Mouse (Mus musculus) neural tube, embryonic 11.5 days (tissue): ENCODE results near the gene Pstpip1. TPM values are rescaled to one million over a fixed set of nuclear protein-coding genes. Genes with fewer than 3 reads are reported as not detected.
A peak's percentile ranks its signal among the peaks of the same experiment; 100 is the strongest.

Experiments used
- ATAC-seq: fragments of 200-750 bp; cut with Nextera tagmentation; 2 replicates; pipeline ENCODE4 v1.8.0; 2017; ENCODE audit warnings: moderate number of reproducible peaks, mild to moderate bottlenecking, moderate TSS enrichment, moderate library complexity; ENCODE audit not compliant: insufficient read depth, low FRiP score, low TSS enrichment
- DNase-seq: peaks from one replicate; pipeline ENCODE4 v3.0.0-alpha.2; 2015; ENCODE audit warnings: low spot score
- H3K27ac ChIP-seq: fragments of 300-500 bp; sonication (generic); 2 replicates; pipeline ENCODE4 v1.5.1; 2014; ENCODE audit warnings: low read depth, mild to moderate bottlenecking, low read length
- H3K27me3 ChIP-seq: fragments of 300-500 bp; sonication (generic); 2 replicates; pipeline ENCODE4 v1.6.1; 2014; ENCODE audit warnings: mild to moderate bottlenecking, low read length, mixed read lengths; ENCODE audit not compliant: control insufficient read depth, insufficient read depth
- H3K36me3 ChIP-seq: fragments of 300-500 bp; sonication (generic); 2 replicates; pipeline ENCODE4 v1.6.1; 2014; ENCODE audit warnings: mild to moderate bottlenecking, low read length, moderate library complexity, mixed read lengths; ENCODE audit not compliant: control insufficient read depth, insufficient read depth
- H3K4me1 ChIP-seq: fragments of 300-500 bp; sonication (generic); 2 replicates; pipeline ENCODE4 v1.6.1; 2014; ENCODE audit warnings: low read length, mixed read lengths; ENCODE audit not compliant: control insufficient read depth, insufficient read depth
- H3K4me2 ChIP-seq: fragments of 300-500 bp; sonication (generic); 2 replicates; pipeline ENCODE4 v1.6.1; 2014; ENCODE audit warnings: low read depth, mild to moderate bottlenecking, moderate library complexity
- H3K4me3 ChIP-seq: fragments of 300-500 bp; sonication (generic); 2 replicates; pipeline ENCODE4 v1.5.1; 2014; ENCODE audit warnings: low read depth, low read length
- H3K9ac ChIP-seq: fragments of 300-500 bp; sonication (generic); 2 replicates; pipeline ENCODE4 v1.6.1; 2014; ENCODE audit warnings: mild to moderate bottlenecking, low read length
- H3K9me3 ChIP-seq: fragments of 300-500 bp; sonication (generic); 2 replicates; pipeline ENCODE4 v1.6.1; 2016; ENCODE audit warnings: low read length; ENCODE audit not compliant: control insufficient read depth
- WGBS: fragments of 180-500 bp; shearing (Covaris S2); extraction: QIAGEN DNeasy Blood & Tissue Kit; methylation state at CpG from one replicate; pipeline ENCODE4 v1.1.7; 2014; 5-methylcytosine and 5-hydroxymethylcytosine counted together
- polyA plus RNA-seq: library from polyadenylated mRNA; unstranded; fragments of >200 nt; fragmentation: Nextera tagmentation; extraction: Ambion mirVana; gene quantifications from 2 replicates; pipeline ENCODE4 v1.2.1, GENCODE M21; 2014

Gene Pstpip1
- polyA plus RNA-seq: 0.30 and 0.48 TPM in 2 replicates

DNA sequence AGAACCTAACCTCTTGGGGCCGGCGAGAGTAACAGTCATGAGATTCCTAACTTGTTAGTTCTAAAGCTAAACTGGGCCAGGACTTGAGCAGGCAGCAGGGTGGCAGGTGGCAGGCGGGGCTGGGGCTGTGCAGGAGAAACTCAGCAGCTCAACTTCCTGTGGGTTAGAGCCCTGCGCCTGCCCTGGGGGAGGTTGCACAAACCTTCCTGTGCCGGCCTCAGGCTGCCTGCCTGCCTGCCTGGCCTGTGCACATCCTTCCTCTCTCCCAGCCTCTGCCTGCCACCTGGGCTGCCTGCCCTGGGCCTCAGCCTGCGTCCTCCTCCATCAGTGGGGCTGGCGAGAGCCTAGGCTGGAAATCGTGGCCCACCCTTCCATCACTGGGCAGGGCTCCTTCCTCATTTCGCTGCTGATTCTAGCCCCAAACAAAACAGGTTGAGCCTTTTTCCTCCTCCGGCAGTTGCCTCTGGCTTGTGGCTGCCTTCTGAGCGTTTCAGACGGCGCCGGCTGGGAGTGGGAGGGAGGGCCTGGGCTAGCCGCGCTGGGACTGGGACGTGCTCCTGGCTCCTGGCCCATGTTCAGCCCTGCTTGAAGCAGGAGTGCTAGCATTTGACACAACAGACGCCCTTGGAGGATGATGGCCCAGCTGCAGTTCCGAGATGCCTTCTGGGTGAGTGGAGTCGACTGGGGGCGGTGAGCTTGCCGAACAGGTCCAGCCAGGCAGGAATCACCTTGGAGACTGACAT lies at the start of gene Pstpip1:
Gene Pstpip1 (plus strand): TSS at position 185 of the 743 bp plus-strand sequence.
- Histone ChIP-seq H3K4me3 (no peak within 1 kb of the TSS), H3K9ac (peak within 1 kb of the TSS; percentile 30; the same call in 1 of the 2 replicates), H3K4me2 (no peak within 1 kb of the TSS), H3K36me3 (no peaks in the 10 kb centered on the region), H3K9me3 (no peaks in the 10 kb centered on the region), H3K27me3 (no peaks in the 10 kb centered on the region), H3K4me1 (no peaks in the 10 kb centered on the region), H3K27ac (no peak within 1 kb of the TSS)
- no peak for ATAC-seq
- no peak for DNase-seq
- 54% methylated on average over 22 of the region's 22 CpGs for WGBS

DNA sequence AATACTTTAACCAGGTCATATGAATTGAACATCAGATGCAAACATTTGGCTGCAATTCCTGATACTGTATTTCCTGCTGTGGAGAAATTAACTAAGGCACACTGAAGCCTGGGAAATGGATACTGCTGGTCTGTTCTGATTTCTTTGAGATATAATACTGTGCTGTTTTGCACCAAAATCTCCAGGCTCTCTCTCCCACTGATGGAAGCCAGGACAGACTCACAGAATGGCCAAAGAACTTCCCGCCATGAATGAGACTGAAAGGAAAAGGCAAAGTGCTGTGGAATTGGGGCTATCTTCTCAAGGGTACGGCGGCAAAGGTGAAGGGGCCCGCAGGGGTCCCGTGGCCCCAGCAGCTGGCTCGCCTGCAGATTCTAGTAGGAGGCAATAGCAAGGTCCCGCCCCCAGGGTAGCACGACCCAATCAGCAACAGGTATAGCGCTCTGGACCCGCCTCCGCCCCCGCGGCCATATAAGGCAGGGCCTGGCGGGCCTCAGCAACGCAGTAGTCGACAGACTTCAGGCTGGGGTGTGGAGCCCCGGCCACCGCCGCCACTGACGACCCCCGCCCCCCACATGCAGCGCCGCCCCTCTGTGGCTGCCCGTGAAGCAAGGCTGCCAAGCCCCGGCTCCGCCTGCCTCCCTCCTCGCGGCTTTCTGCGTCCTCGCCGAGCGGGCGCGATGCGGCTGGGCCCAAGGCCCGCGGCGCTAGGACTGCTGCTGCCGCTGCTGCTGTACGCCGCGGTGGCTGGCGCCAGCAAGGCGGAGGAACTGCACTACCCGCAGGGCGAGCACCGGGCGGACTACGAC lies 48.2 kb upstream of the Pstpip1 start, which contains the start of gene Rcn2:
Gene Rcn2 (plus strand): TSS at position 474 of the 809 bp plus-strand sequence.
- peak; percentile 96 for DNase-seq
- Histone ChIP-seq H3K4me3 (peak within 1 kb of the TSS; percentile 81), H3K9me3 (no peaks in the 10 kb centered on the region), H3K36me3 (peaks cover 4% of the 10 kb centered on the region; the same call in 1 of the 2 replicates), H3K4me1 (peaks cover 9% of the 10 kb centered on the region; the same call in 1 of the 2 replicates), H3K9ac (peak within 1 kb of the TSS; percentile 98), H3K4me2 (peak within 1 kb of the TSS; percentile 72), H3K27me3 (no peaks in the 10 kb centered on the region), H3K27ac (peak within 1 kb of the TSS; percentile 96)
- ATAC-seq: peak; percentile 100
- WGBS: under 1% methylated on average over 41 of the region's 49 CpGs

DNA sequence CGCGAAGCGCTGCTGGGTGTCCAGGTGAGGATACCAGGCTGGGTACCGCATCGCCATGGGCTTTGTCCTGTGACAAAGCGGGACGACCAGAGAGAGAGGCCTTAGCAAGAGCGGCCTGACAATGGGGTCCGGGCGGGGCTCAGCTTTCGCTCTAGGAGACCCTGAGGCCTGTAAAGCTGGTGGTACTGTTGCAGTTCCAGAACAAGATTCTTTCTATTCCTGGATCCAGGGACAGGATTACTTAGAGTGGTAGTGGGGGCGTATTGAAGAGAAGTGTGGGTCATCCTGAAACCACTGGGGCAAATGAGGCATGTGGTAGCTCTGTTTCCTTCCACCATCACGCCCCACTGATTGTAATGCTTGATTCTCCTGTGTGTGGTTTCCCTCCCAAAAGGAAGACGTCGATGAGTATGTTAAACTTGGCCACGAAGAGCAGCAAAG lies 47.6 kb upstream of the Pstpip1 start:
- H3K4me1 ChIP-seq: peaks cover 9% of the 10 kb centered on the region; the same call in 1 of the 2 replicates
- no peaks in the 10 kb centered on the region for H3K9me3 ChIP-seq
- peak overlapping the region; percentile 98 for H3K9ac ChIP-seq
- H3K4me3 ChIP-seq: peak overlapping the region; percentile 81
- H3K36me3 ChIP-seq: peaks cover 4% of the 10 kb centered on the region; the same call in 1 of the 2 replicates
- ATAC-seq (peak; percentile 13; the same call in 1 of the 2 replicates), DNase-seq (no peak)
- H3K4me2 ChIP-seq: peak overlapping the region; percentile 72
- no peaks in the 10 kb centered on the region for H3K27me3 ChIP-seq
- H3K27ac ChIP-seq: peak overlapping the region; percentile 96
- WGBS: under 1% methylated on average over 16 of the region's 16 CpGs

DNA sequence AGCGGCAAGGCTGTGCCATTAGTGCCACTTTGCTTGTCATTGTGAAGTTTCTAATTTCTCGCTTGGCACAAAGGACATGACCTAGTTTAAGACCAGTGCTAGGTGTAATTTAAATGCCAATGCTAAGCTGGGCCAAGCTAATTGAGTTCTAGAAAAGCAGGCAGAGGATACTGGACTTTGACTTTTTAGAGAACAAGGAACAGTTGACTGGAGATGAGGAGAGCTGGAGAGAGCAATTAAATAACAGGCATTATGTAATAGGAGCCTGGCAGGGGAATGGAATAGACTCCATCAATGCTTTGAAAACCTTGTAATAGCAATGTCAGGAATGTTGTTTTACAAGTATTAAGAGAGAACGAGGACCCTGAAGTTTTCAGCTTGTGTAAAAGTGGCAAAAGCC lies 36.0 kb upstream of the Pstpip1 start:
- Histone ChIP-seq H3K27me3 (no peaks in the 10 kb centered on the region), H3K4me2 (no peak overlapping the region), H3K9ac (no peak overlapping the region), H3K9me3 (no peaks in the 10 kb centered on the region), H3K27ac (no peak overlapping the region), H3K36me3 (peaks cover 8% of the 10 kb centered on the region), H3K4me1 (no peaks in the 10 kb centered on the region), H3K4me3 (no peak overlapping the region)
- WGBS: 59% methylated on average over 3 of the region's 3 CpGs
- ATAC-seq (no peak), DNase-seq (no peak)

DNA sequence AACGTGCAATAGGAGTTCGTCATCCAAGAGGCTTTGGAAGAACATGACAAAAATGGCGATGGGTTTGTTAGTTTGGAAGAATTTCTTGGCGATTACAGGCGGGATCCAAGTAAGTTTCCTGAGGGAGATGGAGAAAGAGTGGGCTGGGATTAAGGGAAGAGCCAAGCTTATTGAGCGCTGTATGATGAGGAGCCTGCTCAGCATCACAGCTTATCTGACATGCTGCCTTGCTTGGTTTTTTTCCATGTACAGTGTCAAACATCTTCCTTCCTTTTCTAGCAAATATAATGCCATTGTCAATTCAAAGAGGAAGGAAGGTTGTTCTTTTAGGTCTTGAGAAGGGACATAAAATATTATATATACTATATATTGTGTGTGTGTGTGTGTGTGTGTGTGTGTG lies 33.6 kb upstream of the Pstpip1 start:
- Histone ChIP-seq H3K36me3 (peaks cover 11% of the 10 kb centered on the region), H3K4me3 (no peak overlapping the region)
- no peak for ATAC-seq

DNA sequence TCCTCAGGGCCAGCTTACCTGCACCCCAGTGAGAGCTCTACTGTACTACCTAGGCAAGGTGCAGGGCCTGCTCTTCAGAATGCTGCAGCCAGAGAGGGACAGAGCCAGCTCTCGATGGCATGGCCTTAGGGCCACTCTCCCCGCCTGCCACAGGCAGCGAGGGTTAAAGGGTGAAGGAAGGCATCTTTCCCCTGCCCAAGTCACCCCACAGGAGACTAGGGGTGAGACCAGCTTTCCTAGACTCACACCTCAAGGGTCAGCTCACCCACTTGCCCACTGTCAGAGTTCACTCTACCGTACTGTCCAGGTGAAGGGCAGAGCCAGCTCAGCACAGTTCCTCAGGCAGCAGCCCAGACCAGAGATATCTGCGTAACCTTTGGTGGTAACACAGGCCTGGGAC lies 27.4 kb upstream of the Pstpip1 start:
- no peaks in the 10 kb centered on the region for H3K9me3 ChIP-seq
- 93% methylated on average over 5 of the region's 5 CpGs for WGBS
- no peak for ATAC-seq

More for the DNA sequence above, 33.6 kb upstream of the Pstpip1 start:
- no peak overlapping the region for H3K9ac ChIP-seq
- no peak overlapping the region for H3K4me2 ChIP-seq
- no peak for DNase-seq
- no peaks in the 10 kb centered on the region for H3K9me3 ChIP-seq
- H3K4me1 ChIP-seq: no peaks in the 10 kb centered on the region
- WGBS: 95% methylated on average over 6 of the region's 6 CpGs
- H3K27me3 ChIP-seq: no peaks in the 10 kb centered on the region
- no peak overlapping the region for H3K27ac ChIP-seq

DNA sequence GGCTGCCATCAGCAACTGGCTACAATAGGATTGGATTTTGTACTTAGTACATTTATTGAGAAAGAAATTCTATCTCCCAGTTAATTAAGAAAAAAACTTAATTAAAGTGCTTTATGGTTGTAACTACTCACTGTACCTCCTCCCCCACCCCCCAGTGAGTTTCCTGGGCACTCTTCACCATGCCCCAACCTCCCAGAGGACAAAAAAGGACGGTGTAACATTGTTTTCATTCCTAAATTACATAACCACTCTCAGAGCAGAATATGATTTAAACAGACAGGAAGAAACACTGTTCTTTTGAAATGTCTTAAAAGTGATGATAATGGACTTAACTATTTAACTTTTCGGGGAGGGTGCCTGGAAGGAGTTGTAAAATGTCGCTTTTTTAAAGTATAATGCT lies 24.8 kb upstream of the Pstpip1 start:
- H3K27me3 ChIP-seq: no peaks in the 10 kb centered on the region
- ATAC-seq: no peak
- peaks cover 8% of the 10 kb centered on the region for H3K36me3 ChIP-seq
- no peak overlapping the region for H3K4me3 ChIP-seq
- DNase-seq: no peak
- no peaks in the 10 kb centered on the region for H3K9me3 ChIP-seq
- H3K4me1 ChIP-seq: no peaks in the 10 kb centered on the region
- H3K27ac ChIP-seq: no peak overlapping the region
- H3K9ac ChIP-seq: no peak overlapping the region
- H3K4me2 ChIP-seq: no peak overlapping the region
- WGBS: 77% methylated on average over 3 of the region's 3 CpGs

More for the DNA sequence above, 27.4 kb upstream of the Pstpip1 start:
- no peak overlapping the region for H3K4me3 ChIP-seq
- H3K27me3 ChIP-seq: no peaks in the 10 kb centered on the region
- no peak overlapping the region for H3K9ac ChIP-seq
- no peak overlapping the region for H3K4me2 ChIP-seq
- peaks cover 11% of the 10 kb centered on the region for H3K36me3 ChIP-seq
- no peaks in the 10 kb centered on the region for H3K4me1 ChIP-seq
- H3K27ac ChIP-seq: no peak overlapping the region
- DNase-seq: no peak

DNA sequence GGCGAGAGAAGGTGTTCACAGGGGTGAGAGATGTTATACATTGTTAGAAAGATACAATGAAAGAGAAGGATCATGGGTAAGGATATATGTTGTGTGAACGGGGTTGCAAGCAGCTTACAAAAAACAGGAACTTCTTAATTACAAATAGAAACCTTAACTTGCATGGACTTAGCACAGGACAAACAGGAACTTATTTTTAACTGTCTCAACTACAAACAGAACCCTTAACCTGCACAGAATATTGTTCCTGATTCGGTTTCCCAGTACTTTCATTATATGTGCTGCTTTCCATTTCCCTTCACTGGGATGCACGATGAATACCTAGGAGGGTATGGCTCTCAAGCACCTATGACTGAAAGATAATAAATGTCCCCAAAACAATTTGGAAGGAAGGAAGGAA lies 21.8 kb upstream of the Pstpip1 start:
- no peak overlapping the region for H3K27ac ChIP-seq

More for the DNA sequence above, 21.8 kb upstream of the Pstpip1 start:
- DNase-seq (no peak), ATAC-seq (no peak)
- no peaks in the 10 kb centered on the region for H3K9me3 ChIP-seq
- H3K9ac ChIP-seq: no peak overlapping the region
- WGBS: 95% methylated on average over 4 of the region's 4 CpGs
- H3K4me2 ChIP-seq: no peak overlapping the region
- no peaks in the 10 kb centered on the region for H3K4me1 ChIP-seq
- no peak overlapping the region for H3K4me3 ChIP-seq
- no peaks in the 10 kb centered on the region for H3K27me3 ChIP-seq
- peaks cover 2% of the 10 kb centered on the region for H3K36me3 ChIP-seq
